Comparison of ENCODE assay signal across 8 mouse cellular contexts in genomic region chr6:124481571-124481970, GRCm38 (mm10). TPM values are rescaled to one million over a fixed set of nuclear protein-coding genes. Genes with fewer than 3 reads are reported as not detected.
A peak's percentile ranks its signal among the peaks of the same experiment; 100 is the strongest.
DNase-seq lines count a peak whose midpoint lies in the region; ATAC-seq and TF ChIP-seq lines count a peak whose summit lies in the region.

No protein-coding gene starts in this region.

- TF ChIP-seq CTCF in layer of hippocampus, adult 2 months (conservative IDR thresholded peaks at IDR 0.05), result peak; percentile 85
- peak; percentile 49 to 81 for TF ChIP-seq CTCF in CH12.LX (conservative IDR thresholded peaks at IDR 0.05 in 1 of 2, IDR thresholded peaks at IDR 0.05 in 1 of 2; ENCODE audit: low read depth in 2 of 2, low read length in 2 of 2)

- H3K27me3 ChIP-seq in CH12.LX (replicated peaks), result peaks cover 13% of the 10 kb centered on the region
- no peaks in the 10 kb centered on the region for H3K27me3 ChIP-seq in limb, embryonic 10.5 days (ENCODE audit: low read depth, poor library complexity, severe bottlenecking)

- in situ Hi-C loops in CH12.LX (cut with MboI; ENCODE audit: low pct_ligation_motif_present, low pct_unique_long_range_greater_than_20kb, low sequenced_read_pairs), result no loop called here

- 0 out of 2 replicates have a peak, but pooled peaks have one; percentile 16 for ATAC-seq in monocyte, adult 5-6 weeks (replicated peaks; ENCODE audit: insufficient number of reproducible peaks, low FRiP score, low TSS enrichment, poor library complexity, severe bottlenecking)
- ATAC-seq in erythroid progenitor cell, adult 5-6 weeks (replicated peaks; ENCODE audit: low FRiP score, poor library complexity, severe bottlenecking), result no peak

- TF ChIP-seq POLR2A in CH12.LX (IDR thresholded peaks at IDR 0.05; ENCODE audit: low read depth, low read length), result no peak

- peak in 1 of 2 experiments; percentile 59 for DNase-seq in layer of hippocampus, adult 2 months (ENCODE audit: low spot score in 2 of 2)
- DNase-seq in layer of hippocampus, adult 9-11 months, result no peak
- DNase-seq in CH12.LX (ENCODE audit: extremely low read depth) (peak; percentile 67), ZHBTc4 (ENCODE audit: low read depth, low spot score) (peak; percentile 90)
- peak; percentile 38 for DNase-seq in gastrocnemius, postnatal 14 days
- peak; percentile 65 for DNase-seq in limb, embryonic 10.5 days (ENCODE audit: low spot score)

- dilution Hi-C loops in CH12.LX (cut with MboI; ENCODE audit: extremely low pct_ligation_motif_present, extremely low pct_unique_long_range_greater_than_20kb, low sequenced_read_pairs), result no loop called here

- H3K4me1 ChIP-seq in CH12.LX (ENCODE audit: control insufficient read depth in 1 of 2, insufficient read depth in 2 of 2), result peaks cover 15 to 41% of the 10 kb centered on the region in 2 experiments
- H3K4me1 ChIP-seq in limb, embryonic 10.5 days, result no peaks in the 10 kb centered on the region

- 25% methylated on average over 6 of the region's 6 CpGs for WGBS in limb, embryonic 10.5 days

- intact Hi-C loops in gastrocnemius, postnatal 14 days (cut with DNase I; ENCODE audit: low total_unique reads), result no loop called here

- H3K27ac ChIP-seq in layer of hippocampus, adult 2 months, result no peak overlapping the region
- H3K27ac ChIP-seq in CH12.LX (ENCODE audit: insufficient read depth, low read depth), result no peak overlapping the region
- no peak overlapping the region for H3K27ac ChIP-seq in limb, embryonic 10.5 days

- TF ChIP-seq RAD21 in CH12.LX (IDR thresholded peaks at IDR 0.05; ENCODE audit: low read depth, low read length), result peak; percentile 41

- no peak overlapping the region for H3K4me3 ChIP-seq in layer of hippocampus, adult 2 months
- H3K4me3 ChIP-seq in CH12.LX (replicated peaks in 1 of 3; ENCODE audit: low read depth in 2 of 3, low read length in 2 of 3, poor library complexity in 1 of 3), result no peak overlapping the region
- no peak overlapping the region for H3K4me3 ChIP-seq in limb, embryonic 10.5 days

- H3K4me2 ChIP-seq in CH12.LX (ENCODE audit: insufficient read depth, low read depth, poor library complexity, severe bottlenecking), result peak overlapping the region; percentile 40; the same call in 1 of the 2 replicates

- H3K9ac ChIP-seq in CH12.LX (ENCODE audit: insufficient read depth, low read depth), result 0 out of 2 replicates have a peak overlapping the region, but pooled peaks have one; percentile 34

- H3K36me3 ChIP-seq in CH12.LX (replicated peaks in 1 of 2; ENCODE audit: control insufficient read depth in 1 of 2, insufficient read depth in 1 of 2, low read length in 1 of 2), result no peaks in the 10 kb centered on the region
- H3K36me3 ChIP-seq in limb, embryonic 10.5 days, result no peaks in the 10 kb centered on the region

- TF ChIP-seq EP300 in CH12.LX (IDR thresholded peaks at IDR 0.05; ENCODE audit: low read length), result no peak

- no peaks in the 10 kb centered on the region for H3K9me3 ChIP-seq in CH12.LX (replicated peaks; ENCODE audit: low read length)
- H3K9me3 ChIP-seq in limb, embryonic 10.5 days (replicated peaks), result no peaks in the 10 kb centered on the region

- no peaks in the 10 kb centered on the region for H3K79me2 ChIP-seq in CH12.LX (replicated peaks; ENCODE audit: control insufficient read depth, extremely low read depth, insufficient read depth, poor library complexity, severe bottlenecking)

TF ChIP-seq in CH12.LX, 34 proteins besides CTCF, POLR2A, EP300 and RAD21:
- no peak for TF ChIP-seq MEF2A (IDR thresholded peaks at IDR 0.05; ENCODE audit: borderline replicate concordance, low read depth, low read length)
- peak; percentile 67 for TF ChIP-seq SMC3 (IDR thresholded peaks at IDR 0.05; ENCODE audit: low read depth, low read length)
- TF ChIP-seq MYC (IDR thresholded peaks at IDR 0.05; ENCODE audit: low read depth, low read length), result peak; percentile 50; the same call in 1 of the 2 replicates
TF ChIP-seq in CH12.LX: peak in this region for 2.

RNA-seq across cellular contexts. Expression of gene C1rl, which starts 11.3 kb away (rescaled TPM):
- total RNA-seq in layer of hippocampus, adult 2 months (2021), result under 1 TPM; 0.27 to 0.28 TPM
- total RNA-seq in CH12.LX (2012; rRNA removed) (0.38 and 0.59 TPM in 2 replicates), CH12.LX (2014; rRNA removed) (1.0 and 1.2 TPM in 2 replicates)
- 2.1 and 2.4 TPM in 2 replicates for polyA plus RNA-seq in CH12.LX (2012; ENCODE audit: insufficient read length, low read depth)
- 1 to 10 TPM in 1 of 2 experiments, under 1 TPM in 1; 0.64 to 1.2 TPM for total RNA-seq in gastrocnemius, postnatal 14 days (2021)
- 0.69 and 0.84 TPM in 2 replicates for polyA plus RNA-seq in limb, embryonic 10.5 days (2016; fragmentation: Nextera tagmentation; extraction: Ambion mirVana)
- 0.19 to 0.21 TPM (median 0.19 TPM) in 3 replicates for total RNA-seq in monocyte, adult 5-6 weeks (2017)
- 1.8 and 4.2 TPM in 2 replicates for total RNA-seq in erythroid progenitor cell, adult 5-6 weeks (2015; ENCODE audit: low replicate concordance)
- total RNA-seq in erythroid progenitor cell, adult 5-6 weeks (2017; ENCODE audit: low replicate concordance), result 0.39 and 0.91 TPM in 2 replicates

RNA-seq across cellular contexts. Expression of gene Clstn3, which starts 17.0 kb away (rescaled TPM):
- 100 to 1,000 TPM; 265 to 268 TPM for total RNA-seq in layer of hippocampus, adult 2 months (2021)
- 17.2 and 17.7 TPM in 2 replicates for total RNA-seq in CH12.LX (2012; rRNA removed)
- 20.4 and 21.4 TPM in 2 replicates for total RNA-seq in CH12.LX (2014; rRNA removed)
- polyA plus RNA-seq in CH12.LX (2012; ENCODE audit: insufficient read length, low read depth), result 126 and 130 TPM in 2 replicates
- 1 to 10 TPM in 1 of 2 experiments, under 1 TPM in 1; 0.60 to 1.6 TPM for total RNA-seq in gastrocnemius, postnatal 14 days (2021)
- 2.1 and 5.4 TPM in 2 replicates for polyA plus RNA-seq in limb, embryonic 10.5 days (2016; fragmentation: Nextera tagmentation; extraction: Ambion mirVana)
- total RNA-seq in monocyte, adult 5-6 weeks (2017), result not detected in 3 replicates
- total RNA-seq in erythroid progenitor cell, adult 5-6 weeks (2015; ENCODE audit: low replicate concordance), result 6.1 TPM in 1 of 2 replicates, not detected in the other
- total RNA-seq in erythroid progenitor cell, adult 5-6 weeks (2017; ENCODE audit: low replicate concordance), result 0.68 and 1.0 TPM in 2 replicates

RNA-seq across cellular contexts. Expression of gene C1ra, which starts 30.6 kb away (rescaled TPM):
- under 1 TPM; 0.72 to 0.86 TPM for total RNA-seq in layer of hippocampus, adult 2 months (2021)
- total RNA-seq in CH12.LX (2012; rRNA removed) (8.4 and 9.9 TPM in 2 replicates), CH12.LX (2014; rRNA removed) (19.8 and 20.1 TPM in 2 replicates)
- polyA plus RNA-seq in CH12.LX (2012; ENCODE audit: insufficient read length, low read depth), result 21.9 TPM in 2 replicates
- total RNA-seq in gastrocnemius, postnatal 14 days (2021), result 10 to 100 TPM; 11.8 to 16.3 TPM
- polyA plus RNA-seq in limb, embryonic 10.5 days (2016; fragmentation: Nextera tagmentation; extraction: Ambion mirVana), result 0.06 and 0.26 TPM in 2 replicates
- 1.4 TPM in 1 of 3 replicates, not detected in the others for total RNA-seq in monocyte, adult 5-6 weeks (2017)
- 5.4 TPM in 1 of 2 replicates, not detected in the other for total RNA-seq in erythroid progenitor cell, adult 5-6 weeks (2015; ENCODE audit: low replicate concordance)
- 0.51 and 2.4 TPM in 2 replicates for total RNA-seq in erythroid progenitor cell, adult 5-6 weeks (2017; ENCODE audit: low replicate concordance)

Comparison
In these comparisons a context has a peak if more than half of its experiments do, and no peak if none do; other contexts are left out.
1. RNA of gene Clstn3, which starts 17.0 kb away (total RNA-seq): 265 to 268 TPM in layer of hippocampus, adult 2 months; 17.2 to 21.4 TPM in CH12.LX, 0.60 to 1.6 TPM in gastrocnemius, postnatal 14 days, 0.68 to 6.1 TPM in erythroid progenitor cell, adult 5-6 weeks and not detected in monocyte, adult 5-6 weeks; every median in the first group is over 10 times any median in the second.